In genomic region chr13:59766786-59767515, GRCm38 (mm10) we compare ENCODE assay signal across 8 mouse cellular contexts. TPM values are rescaled to one million over a fixed set of nuclear protein-coding genes. Genes with fewer than 3 reads are reported as not detected.
DNase-seq lines count a peak whose midpoint lies in the region; ATAC-seq lines count a peak whose summit lies in the region.
"Had no signal": no experiment of that assay in that cellular context is flagged by ENCODE, and none has a peak within 500 bp of the region (broad histone marks: within the 10 kb centered on the region; RNA-seq: fewer than 3 reads in every experiment).

No protein-coding gene starts in this region.

- peak; percentile 34 for DNase-seq in urinary bladder, postnatal 14 days (ENCODE audit: low spot score)
- no peak for DNase-seq in urinary bladder, postnatal 10 days (ENCODE audit: low spot score)
- DNase-seq in cerebellum, adult 8-10 months = no peak
- no peak for DNase-seq in retina, postnatal 1 day

- H3K4me1 ChIP-seq in intestine, embryonic 15.5 days (replicated peaks) = peaks cover 33% of the 10 kb centered on the region
- H3K4me1 ChIP-seq in liver, embryonic 12.5 days = peaks cover 75% of the 10 kb centered on the region

- 0 out of 2 replicates have a peak overlapping the region, but pooled peaks have one; percentile 15 for H3K9ac ChIP-seq in intestine, embryonic 15.5 days
- peak overlapping the region; percentile 98 for H3K9ac ChIP-seq in liver, embryonic 12.5 days

- H3K4me2 ChIP-seq in intestine, embryonic 15.5 days (replicated peaks) = peak overlapping the region; percentile 84
- peak overlapping the region; percentile 90 for H3K4me2 ChIP-seq in liver, embryonic 12.5 days

- 50% methylated on average over 11 of the region's 11 CpGs for WGBS in intestine, embryonic 15.5 days
- WGBS in liver, embryonic 12.5 days (ENCODE audit: insufficient replicate concordance) = 62% methylated on average over 11 of the region's 11 CpGs

- H3K36me3 ChIP-seq in intestine, embryonic 15.5 days = peaks cover 6% of the 10 kb centered on the region; the same call in 1 of the 2 replicates
- peaks cover 61% of the 10 kb centered on the region for H3K36me3 ChIP-seq in liver, embryonic 12.5 days

- H3K27ac ChIP-seq in intestine, embryonic 15.5 days = peak overlapping the region; percentile 73
- peak overlapping the region; percentile 100 for H3K27ac ChIP-seq in liver, embryonic 12.5 days

- ATAC-seq in intestine, embryonic 15.5 days = 0 out of 2 replicates have a peak, but pooled peaks have one; percentile 11
- ATAC-seq in liver, embryonic 12.5 days = no peak
- no peak for ATAC-seq in cerebellum, adult (ENCODE audit: insufficient number of reproducible peaks, low FRiP score, low TSS enrichment)

- H3K9me3 ChIP-seq in intestine, embryonic 15.5 days = no peaks in the 10 kb centered on the region
- no peaks in the 10 kb centered on the region for H3K9me3 ChIP-seq in liver, embryonic 12.5 days (replicated peaks)

- no peaks in the 10 kb centered on the region for H3K27me3 ChIP-seq in intestine, embryonic 15.5 days (replicated peaks)
- H3K27me3 ChIP-seq in liver, embryonic 12.5 days (replicated peaks) = no peaks in the 10 kb centered on the region

- H3K4me3 ChIP-seq in intestine, embryonic 15.5 days (replicated peaks) = no peak overlapping the region; the same call in 1 of the 2 replicates
- H3K4me3 ChIP-seq in liver, embryonic 12.5 days = peak overlapping the region; percentile 96

RNA-seq across cellular contexts. Expression of gene Isca1, which starts 2.7 kb away (rescaled TPM):
- polyA plus RNA-seq in intestine, embryonic 15.5 days (2015; fragmentation: Nextera tagmentation; extraction: Ambion mirVana) = 114 and 117 TPM in 2 replicates
- polyA plus RNA-seq in liver, embryonic 12.5 days (2016; fragmentation: Nextera tagmentation; extraction: Ambion mirVana) = 216 and 223 TPM in 2 replicates

RNA-seq across cellular contexts. Expression of gene Gm49354, which starts 15.1 kb away (rescaled TPM):
- polyA plus RNA-seq in intestine, embryonic 15.5 days (2015; fragmentation: Nextera tagmentation; extraction: Ambion mirVana) = not detected in 2 replicates
- not detected in 2 replicates for polyA plus RNA-seq in liver, embryonic 12.5 days (2016; fragmentation: Nextera tagmentation; extraction: Ambion mirVana)
- polyA plus RNA-seq: testis, adult 2 months had no signal

RNA-seq across cellular contexts. Expression of gene 1700014D04Rik, which starts 20.4 kb away (rescaled TPM):
- polyA plus RNA-seq in intestine, embryonic 15.5 days (2015; fragmentation: Nextera tagmentation; extraction: Ambion mirVana) = not detected in 2 replicates
- polyA plus RNA-seq in liver, embryonic 12.5 days (2016; fragmentation: Nextera tagmentation; extraction: Ambion mirVana) = not detected in 2 replicates

RNA-seq across cellular contexts. Expression of gene Spata31d1d, which starts 35.4 kb away (rescaled TPM):
- polyA plus RNA-seq in intestine, embryonic 15.5 days (2015; fragmentation: Nextera tagmentation; extraction: Ambion mirVana) = not detected in 2 replicates
- polyA plus RNA-seq in liver, embryonic 12.5 days (2016; fragmentation: Nextera tagmentation; extraction: Ambion mirVana) = not detected in 2 replicates

RNA-seq across cellular contexts. Expression of gene Spata31d1b, which starts 54.9 kb away (rescaled TPM):
- polyA plus RNA-seq in intestine, embryonic 15.5 days (2015; fragmentation: Nextera tagmentation; extraction: Ambion mirVana) = not detected in 2 replicates
- polyA plus RNA-seq in liver, embryonic 12.5 days (2016; fragmentation: Nextera tagmentation; extraction: Ambion mirVana) = not detected in 2 replicates
